Mouse (Mus musculus): ENCODE results near the gene Blm. TPM values are rescaled to one million over a fixed set of nuclear protein-coding genes. Genes with fewer than 3 reads are reported as not detected.
A peak's percentile ranks its signal among the peaks of the same experiment; 100 is the strongest.

The Blm gene
- total RNA-seq, 2 experiments from 2014 or later: 3.2 to 4.2 TPM

DNA sequence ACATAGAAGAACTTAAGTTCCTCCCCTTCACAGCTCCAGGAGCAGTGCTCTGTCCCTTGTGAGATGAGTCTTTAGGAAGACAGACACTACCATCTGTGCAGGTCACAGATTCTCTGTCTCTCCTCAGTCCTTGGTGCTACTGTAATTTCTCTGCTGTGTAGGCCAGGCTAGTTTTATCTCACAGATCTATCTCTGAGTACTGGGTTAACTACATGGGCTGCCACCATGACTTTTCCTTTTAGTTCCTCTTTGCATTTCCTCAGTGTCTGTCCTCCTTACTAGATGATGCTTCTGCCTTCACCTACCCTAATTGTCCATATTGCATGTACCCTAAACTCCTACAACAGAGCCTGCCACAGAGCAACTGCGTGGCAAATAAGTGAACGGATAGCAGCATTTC is 67.6 kb downstream of the Blm start:
- intact Hi-C loops (cut with DNase I): no loop called here
- no peak for DNase-seq

DNA sequence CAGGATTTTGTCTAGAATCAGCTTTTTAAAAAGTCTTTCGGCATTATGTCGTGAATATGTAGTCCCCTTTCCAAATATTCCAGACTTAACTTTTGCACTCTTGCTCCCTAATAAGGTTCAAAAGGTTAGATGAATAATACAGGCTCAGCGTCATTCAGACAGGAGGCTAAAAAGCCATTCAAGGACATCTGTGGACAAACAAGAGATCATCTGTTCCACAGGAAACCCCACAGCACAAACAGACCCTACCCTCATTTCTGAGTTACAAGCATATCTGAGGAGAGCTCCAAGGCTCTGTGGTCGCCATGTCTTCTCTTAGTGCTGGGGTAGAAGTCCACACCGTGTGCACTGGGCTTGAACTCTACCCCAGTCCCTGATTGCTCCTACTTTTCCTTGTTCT is 70.1 kb downstream of the Blm start:
- intact Hi-C loops (cut with DNase I): no loop called here
- no peak for DNase-seq

GRCm38 (mm10) chr7:80461891-80462290 is 73.0 kb downstream of the Blm start:
- intact Hi-C loops (cut with DNase I): no loop called here
- DNase-seq: no peak

- intact Hi-C loops (cut with DNase I): no loop called here
- no peak for DNase-seq
Observed at GRCm38 (mm10) chr7:80460892-80461291, 74.0 kb downstream of the Blm start.

- intact Hi-C loops (cut with DNase I): no loop called here
- DNase-seq: peak in 1 of 2 experiments; percentile 32
Observed at GRCm38 (mm10) chr7:80460199-80460598, 74.7 kb downstream of the Blm start.

DNA sequence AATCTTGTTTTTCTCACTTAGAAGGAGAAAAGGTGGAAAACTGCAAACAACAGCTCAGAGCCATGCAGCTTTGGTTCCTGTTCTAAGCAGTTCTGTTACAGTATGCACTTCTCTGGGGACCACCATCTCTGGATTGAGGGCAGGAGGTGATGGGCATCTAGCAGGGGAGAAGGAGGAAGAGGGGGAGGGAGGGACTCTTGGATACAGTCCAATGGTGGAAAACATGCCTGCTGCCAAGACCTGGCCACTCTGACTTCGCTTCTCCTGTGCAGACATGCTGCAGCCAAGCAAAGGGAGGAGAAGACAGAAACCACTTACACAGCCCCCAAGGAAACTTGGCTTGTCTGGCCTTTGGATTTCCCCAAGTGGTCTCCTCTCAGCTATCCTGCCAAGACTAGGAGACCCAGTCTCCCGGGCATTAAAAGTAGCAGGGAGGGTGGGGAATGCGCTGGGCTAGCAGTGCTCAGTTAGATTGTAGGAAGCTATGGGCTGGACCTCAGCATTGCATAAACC is 77.0 kb downstream of the Blm start:
- intact Hi-C loops (cut with DNase I): no loop called here
- peak in 1 of 2 experiments; percentile 42 for DNase-seq

DNA sequence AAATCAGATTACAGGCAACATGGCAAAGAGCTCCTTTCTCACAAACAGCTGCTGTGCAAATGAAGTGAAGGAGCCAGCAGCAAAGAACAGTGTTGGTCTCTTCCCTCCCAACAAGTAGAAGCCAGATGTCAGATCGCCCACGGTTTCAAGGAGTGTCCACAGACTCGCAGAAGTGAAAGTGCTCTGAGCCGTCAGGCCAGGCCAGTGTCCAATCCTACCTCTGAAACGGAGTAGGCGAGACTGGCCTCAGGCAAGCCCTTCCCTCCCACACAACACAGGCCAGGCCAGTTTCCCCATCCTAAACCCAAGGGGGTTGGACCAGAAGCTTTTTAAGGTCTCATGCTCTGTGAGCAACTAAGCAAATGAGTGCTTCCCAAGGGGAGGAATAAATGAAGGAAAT is 77.7 kb downstream of the Blm start:
- intact Hi-C loops (cut with DNase I): no loop called here

DNA sequence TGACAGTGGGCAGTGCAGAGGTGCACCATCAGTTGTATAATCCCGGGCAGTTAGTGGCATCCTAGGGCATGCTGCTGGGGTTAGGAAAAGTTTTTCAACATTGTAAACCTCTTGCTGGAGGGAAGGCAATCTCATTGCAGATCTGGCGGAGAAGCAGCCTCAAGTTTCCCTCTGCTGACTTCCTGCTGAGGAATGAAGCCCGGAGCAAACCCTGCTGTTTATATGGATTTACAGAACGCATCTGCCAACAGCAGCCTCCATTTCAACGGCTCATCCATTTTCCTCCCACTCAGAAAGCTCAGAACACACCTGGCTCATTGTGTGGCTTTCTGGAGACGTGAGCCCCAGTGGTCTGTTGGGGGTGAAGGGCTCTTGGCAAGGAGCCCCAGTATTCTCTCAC is 78.6 kb downstream of the Blm start:
- DNase-seq: no peak
- intact Hi-C loops (cut with DNase I): no loop called here

More for the DNA sequence above, 77.7 kb downstream of the Blm start:
- peak; percentile 66 to 70 for DNase-seq

- DNase-seq: no peak
Observed at GRCm38 (mm10) chr7:80455505-80456160, 79.3 kb downstream of the Blm start.

DNA sequence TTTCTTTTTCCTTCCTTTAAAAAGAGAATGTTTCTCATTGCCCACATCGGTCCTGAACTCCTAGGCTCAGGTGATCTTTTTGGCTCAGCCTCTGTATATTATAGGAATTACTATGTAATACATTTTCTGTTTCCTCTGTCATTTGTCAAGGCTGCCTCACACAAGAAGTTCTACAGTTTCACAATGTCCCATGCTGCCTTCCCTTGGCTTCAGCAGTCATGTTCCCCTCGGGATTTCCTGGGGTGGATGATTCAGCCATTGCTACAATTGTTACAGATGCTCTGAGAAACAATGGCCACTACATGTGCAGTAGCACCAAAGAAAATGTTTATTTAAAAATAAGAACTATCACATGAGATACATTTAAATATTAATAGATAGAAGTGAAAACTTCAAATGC is 80.1 kb downstream of the Blm start:
- DNase-seq: peak in 1 of 2 experiments; percentile 32
- intact Hi-C loops (cut with DNase I): no loop called here

More at GRCm38 (mm10) chr7:80455505-80456160, 79.3 kb downstream of the Blm start:
- intact Hi-C loops (cut with DNase I): no loop called here

- intact Hi-C loops (cut with DNase I): no loop called here
- DNase-seq: no peak
Observed at GRCm38 (mm10) chr7:80453997-80454396, 80.9 kb downstream of the Blm start.

DNA sequence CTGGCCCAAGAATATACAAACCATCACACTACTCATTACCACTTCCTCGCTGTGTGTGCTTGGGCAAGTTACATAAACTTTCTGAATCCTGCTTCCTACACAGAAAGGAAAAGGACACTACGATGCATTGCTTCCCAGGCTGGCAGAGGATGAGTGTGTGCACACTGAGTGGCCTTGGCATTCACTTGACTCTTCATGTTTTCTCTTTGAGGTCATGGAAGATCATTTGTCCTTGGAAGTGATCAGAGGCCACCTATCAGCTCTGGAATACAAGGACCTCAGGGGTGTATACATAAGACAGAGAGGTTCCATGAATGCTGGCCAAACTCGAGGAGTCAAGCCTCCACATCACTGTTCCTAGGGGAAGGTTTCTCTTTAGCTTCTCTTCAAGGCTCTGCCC is 81.8 kb downstream of the Blm start:
- intact Hi-C loops (cut with DNase I): no loop called here
- no peak for DNase-seq

- DNase-seq: no peak
- intact Hi-C loops (cut with DNase I): no loop called here
Observed at GRCm38 (mm10) chr7:80452241-80452640, 82.7 kb downstream of the Blm start.

GRCm38 (mm10) chr7:80451550-80452232 is 83.2 kb downstream of the Blm start:
- intact Hi-C loops (cut with DNase I): no loop called here
- no peak for DNase-seq

DNA sequence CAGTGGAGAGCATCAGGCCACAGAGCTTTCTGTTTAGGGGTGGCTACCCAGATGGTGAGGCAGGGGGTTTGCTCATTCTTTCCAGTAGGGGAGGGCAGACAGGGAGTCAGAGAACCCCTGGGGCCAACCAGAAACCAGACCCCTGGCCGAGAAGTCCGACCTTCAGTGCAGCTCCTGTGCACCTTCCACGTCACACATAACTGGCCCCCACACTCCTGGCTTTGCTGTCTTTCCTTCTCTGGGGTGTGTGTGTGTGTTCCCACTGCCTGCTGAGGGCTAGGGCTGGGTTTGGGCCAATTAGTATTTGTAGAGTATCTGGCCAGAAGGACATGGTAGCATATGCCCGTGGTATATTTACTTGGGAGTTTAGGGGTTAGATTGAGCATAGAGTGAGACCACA is 84.6 kb downstream of the Blm start:
- intact Hi-C loops (cut with DNase I): no loop called here
- no peak for DNase-seq

GRCm38 (mm10) chr7:80449620-80450091 is 85.3 kb downstream of the Blm start:
- DNase-seq: no peak

DNA sequence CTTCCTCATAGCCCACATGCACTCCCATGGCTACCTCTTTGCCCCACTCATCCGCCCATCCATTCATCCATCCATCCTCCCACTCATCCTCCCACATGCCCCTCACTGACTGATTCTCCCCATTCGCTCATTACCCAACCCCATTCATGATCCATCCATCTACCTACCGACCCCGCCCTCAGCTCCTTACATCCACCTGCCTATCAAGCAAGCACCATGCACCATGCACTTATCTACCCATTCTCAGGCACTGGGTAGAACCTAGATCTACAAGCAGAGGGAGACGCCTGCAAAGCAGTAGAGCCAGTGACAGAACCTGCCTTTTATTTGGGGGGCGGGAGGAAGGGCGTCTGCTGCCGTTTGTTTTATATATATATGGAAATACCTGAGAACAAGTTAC is 87.6 kb downstream of the Blm start:
- intact Hi-C loops (cut with DNase I): loop anchor here (2.0 kb wide), 1 partner anchor 45 kb away; no protein-coding TSS in a partner anchor
- DNase-seq: no peak

More at GRCm38 (mm10) chr7:80449620-80450091, 85.3 kb downstream of the Blm start:
- intact Hi-C loops (cut with DNase I): no loop called here

DNA sequence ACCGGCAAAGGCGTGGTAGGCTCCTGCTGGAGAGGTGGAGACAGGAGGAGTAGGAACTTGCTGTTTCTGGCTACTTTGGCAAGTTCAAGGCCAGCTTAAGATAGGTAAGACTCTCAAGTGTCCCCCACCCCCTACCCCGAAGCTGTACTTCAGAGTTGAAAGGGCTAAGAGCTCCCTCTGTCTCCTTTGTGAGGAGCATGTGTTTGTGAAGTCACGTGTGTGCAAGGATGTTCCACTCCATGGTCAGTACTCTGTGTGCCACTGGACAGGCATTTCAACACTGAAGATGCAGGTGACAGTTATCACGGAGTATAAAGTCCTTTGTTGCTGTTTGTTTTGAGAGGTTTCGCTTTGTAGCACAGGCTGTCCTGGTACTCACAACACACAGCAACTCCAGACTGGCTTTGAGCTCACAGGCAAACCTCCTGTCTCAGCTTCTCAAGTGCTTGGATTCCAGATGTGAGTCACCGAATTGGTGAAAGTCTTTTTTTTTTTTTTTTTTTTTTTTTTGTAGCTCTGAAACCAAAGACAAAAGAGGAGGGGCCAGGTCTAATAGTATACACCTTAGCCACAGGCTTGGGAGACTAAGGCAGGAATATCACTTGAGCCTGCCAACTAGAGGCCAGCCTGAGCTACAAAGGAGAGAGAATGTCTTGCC is 88.6 kb downstream of the Blm start:
- intact Hi-C loops (cut with DNase I): loop anchor here (2.0 kb wide), 1 partner anchor 44 kb away; no protein-coding TSS in a partner anchor
- DNase-seq: peak in 1 of 2 experiments; percentile 12

GRCm38 (mm10) chr7:80445492-80445891 is 89.4 kb downstream of the Blm start:
- DNase-seq: peak; percentile 68 to 80
- intact Hi-C loops (cut with DNase I): no loop called here

- intact Hi-C loops (cut with DNase I): no loop called here
- DNase-seq: peak in 1 of 2 experiments; percentile 40
Observed at GRCm38 (mm10) chr7:80444401-80445249, 90.3 kb downstream of the Blm start.
